Mouse (Mus musculus): ENCODE measurements around the gene Ccdc107. TPM values are rescaled to one million over a fixed set of nuclear protein-coding genes. Genes with fewer than 3 reads are reported as not detected.

The Ccdc107 gene
- polyA plus RNA-seq, 1 experiment from 2014 or later: 42.8 TPM

GRCm38 (mm10) chr4:43511675-43512454, 19.2 kb downstream of the Ccdc107 start:
- ChIA-PET CTCF (interaction anchor here (2.0 kb wide), 1 partner anchor 19 kb away, joined by 5 read pairs; no protein-coding TSS in a partner anchor), POLR2A (no interaction called here)
- in situ Hi-C loops (cut with MboI; ENCODE audit: low pct_unique_long_range_greater_than_20kb): no loop called here
- H3K27me3 ChIP-seq: no peaks in the 10 kb centered on the region
- TF ChIP-seq CTCF (IDR thresholded peaks at IDR 0.05): no peak
- ATAC-seq (no peak), DNase-seq (ENCODE audit: low read depth, low spot score) (no peak)

DNA sequence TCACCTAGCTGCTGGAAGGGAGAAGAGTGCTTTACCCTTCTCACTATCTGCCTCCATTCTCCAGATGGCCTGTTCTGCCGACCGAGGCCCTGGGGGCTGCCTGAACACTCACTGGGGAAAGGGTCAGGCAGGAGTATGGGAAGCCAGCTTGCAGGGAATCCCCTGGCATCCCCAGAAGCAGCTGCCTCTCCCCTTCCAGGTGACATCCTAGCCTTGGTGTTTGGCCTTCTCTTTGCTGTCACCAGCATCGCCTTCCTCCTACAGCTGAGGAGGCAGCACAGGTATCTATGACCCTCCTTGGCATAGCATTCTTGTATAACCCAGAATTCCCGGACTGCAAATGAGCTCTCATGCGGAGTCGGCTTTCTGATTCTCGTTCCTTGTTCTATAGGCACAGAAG, 20.0 kb downstream of the Ccdc107 start:
- in situ Hi-C loops (cut with MboI; ENCODE audit: low pct_unique_long_range_greater_than_20kb): no loop called here
- POLR2A ChIA-PET: no interaction called here
- no peak for TF ChIP-seq CTCF (IDR thresholded peaks at IDR 0.05)
- CTCF ChIA-PET: interaction anchor here (2.0 kb wide), 1 partner anchor 18 kb away, joined by 5 read pairs; no protein-coding TSS in a partner anchor
- no peak for ATAC-seq
- no peak for DNase-seq (ENCODE audit: low read depth, low spot score)
- no peaks in the 10 kb centered on the region for H3K27me3 ChIP-seq

GRCm38 (mm10) chr4:43513300-43513699, 20.6 kb downstream of the Ccdc107 start:
- no peak for DNase-seq (ENCODE audit: low read depth, low spot score)
- no peak for ATAC-seq
- in situ Hi-C loops (cut with MboI; ENCODE audit: low pct_unique_long_range_greater_than_20kb): no loop called here
- no peaks in the 10 kb centered on the region for H3K27me3 ChIP-seq
- ChIA-PET POLR2A (no interaction called here), CTCF (interaction anchor here (2.0 kb wide), 1 partner anchor 18 kb away, joined by 5 read pairs; no protein-coding TSS in a partner anchor)
- TF ChIP-seq CTCF (IDR thresholded peaks at IDR 0.05): no peak

DNA sequence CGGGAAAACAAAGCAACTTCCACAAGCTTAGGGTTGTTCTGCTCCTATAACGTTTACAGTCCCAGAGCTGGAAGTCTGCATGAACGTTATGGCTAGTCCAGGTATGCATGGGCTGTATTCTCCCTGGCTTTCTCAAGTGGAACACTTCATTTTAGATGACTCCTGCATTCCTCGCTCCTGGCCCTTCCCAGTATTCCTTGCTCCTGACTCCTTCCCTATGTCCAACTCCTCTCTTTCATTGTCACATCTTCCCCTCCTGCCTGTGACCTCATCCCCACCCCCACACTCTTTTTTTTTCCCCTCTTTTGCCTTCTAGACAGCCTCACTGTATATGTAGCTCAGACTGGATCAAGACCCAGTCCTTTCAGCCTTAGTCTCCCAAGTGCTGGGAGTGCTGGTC, 21.1 kb downstream of the Ccdc107 start:
- no peaks in the 10 kb centered on the region for H3K27me3 ChIP-seq
- ChIA-PET POLR2A (no interaction called here), CTCF (no interaction called here)
- TF ChIP-seq CTCF (IDR thresholded peaks at IDR 0.05): no peak
- in situ Hi-C loops (cut with MboI; ENCODE audit: low pct_unique_long_range_greater_than_20kb): no loop called here
- no peak for DNase-seq (ENCODE audit: low read depth, low spot score)
- ATAC-seq: no peak

GRCm38 (mm10) chr4:43515764-43516708, 23.3 kb downstream of the Ccdc107 start:
- CTCF ChIA-PET: interaction anchor here (1.0 kb wide), 1 partner anchor 14 kb away, joined by 3 read pairs; no protein-coding TSS in a partner anchor
- ATAC-seq: no peak
- no peaks in the 10 kb centered on the region for H3K27me3 ChIP-seq
- in situ Hi-C loops (cut with MboI; ENCODE audit: low pct_unique_long_range_greater_than_20kb): no loop called here
- DNase-seq (ENCODE audit: low read depth, low spot score): no peak
- POLR2A ChIA-PET: no interaction called here
- TF ChIP-seq CTCF (IDR thresholded peaks at IDR 0.05): no peak

- in situ Hi-C loops (cut with MboI; ENCODE audit: low pct_unique_long_range_greater_than_20kb): no loop called here
- no peak for ATAC-seq
- ChIA-PET POLR2A (interaction anchor here (1.6 kb wide), 1 partner anchor 22 kb away, joined by 3 read pairs; no protein-coding TSS in a partner anchor), CTCF (interaction anchor here (2.0 kb wide), 1 partner anchor 11 kb away, joined by 12 read pairs; no protein-coding TSS in a partner anchor)
- H3K27me3 ChIP-seq: no peaks in the 10 kb centered on the region
- no peak for DNase-seq (ENCODE audit: low read depth, low spot score)
- no peak for TF ChIP-seq CTCF (IDR thresholded peaks at IDR 0.05)
Measured at GRCm38 (mm10) chr4:43519551-43519950, 26.9 kb downstream of the Ccdc107 start.

- TF ChIP-seq CTCF (IDR thresholded peaks at IDR 0.05): no peak
- ChIA-PET POLR2A (interaction anchor here (1.6 kb wide), 1 partner anchor 23 kb away, joined by 3 read pairs; no protein-coding TSS in a partner anchor), CTCF (interaction anchor here (2.0 kb wide), 1 partner anchor 11 kb away, joined by 12 read pairs; no protein-coding TSS in a partner anchor)
Measured at GRCm38 (mm10) chr4:43519956-43520355, 27.3 kb downstream of the Ccdc107 start.

DNA sequence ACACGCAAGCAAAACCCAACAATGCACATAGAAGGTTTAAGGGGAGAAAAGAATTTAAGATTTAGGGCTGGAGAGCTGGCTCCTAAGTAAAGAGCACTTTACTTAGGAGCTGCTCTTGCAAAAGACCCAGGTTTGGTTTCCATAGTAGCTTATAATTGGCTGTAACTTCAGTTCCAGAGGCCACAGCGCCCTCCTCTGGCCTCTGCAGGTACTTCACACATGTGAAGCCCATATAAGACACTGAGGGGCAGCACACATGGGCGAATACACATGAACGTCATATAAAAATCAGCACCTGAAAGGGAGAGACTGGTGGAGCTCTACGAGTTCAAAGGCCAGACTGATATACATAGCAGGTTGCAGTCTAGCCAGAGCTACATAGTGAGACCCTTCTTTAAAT, 35.2 kb downstream of the Ccdc107 start:
- DNase-seq (ENCODE audit: low read depth, low spot score): no peak
- POLR2A ChIA-PET: no interaction called here
- no peak for TF ChIP-seq CTCF (IDR thresholded peaks at IDR 0.05)
- no peak for ATAC-seq
- H3K27me3 ChIP-seq: no peaks in the 10 kb centered on the region
- CTCF ChIA-PET: interaction anchor here (0.8 to 1.0 kb wide), 2 partner anchors 30 to 34 kb away, joined by 3 read pairs; partner anchors contain the start of gene Creb3
- in situ Hi-C loops (cut with MboI; ENCODE audit: low pct_unique_long_range_greater_than_20kb): no loop called here

More at GRCm38 (mm10) chr4:43519956-43520355, 27.3 kb downstream of the Ccdc107 start:
- in situ Hi-C loops (cut with MboI; ENCODE audit: low pct_unique_long_range_greater_than_20kb): no loop called here
- no peaks in the 10 kb centered on the region for H3K27me3 ChIP-seq
- DNase-seq (ENCODE audit: low read depth, low spot score) (no peak), ATAC-seq (peak; percentile 38)

DNA sequence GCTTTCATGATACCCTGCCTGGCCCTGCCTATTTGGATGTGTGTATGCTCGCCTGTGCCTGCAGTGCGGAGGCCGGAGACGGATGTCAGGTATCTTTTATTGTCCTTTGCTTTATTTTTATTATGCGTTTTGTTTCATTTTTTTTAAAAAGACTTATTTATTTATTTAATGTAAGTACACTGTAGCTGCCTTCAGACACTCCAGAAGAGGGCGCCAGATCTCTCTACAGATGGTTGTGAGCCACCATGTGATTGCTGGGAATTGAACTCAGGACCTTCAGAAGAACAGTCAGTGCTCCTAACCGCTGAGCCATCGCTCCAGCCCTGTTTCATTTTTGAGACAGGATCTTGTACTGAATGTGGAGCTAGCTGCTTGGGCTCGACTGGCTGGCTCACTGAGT, 35.8 kb downstream of the Ccdc107 start:
- ATAC-seq (no peak), DNase-seq (ENCODE audit: low read depth, low spot score) (no peak)
- POLR2A ChIA-PET: no interaction called here
- in situ Hi-C loops (cut with MboI; ENCODE audit: low pct_unique_long_range_greater_than_20kb): no loop called here
- CTCF ChIA-PET: interaction anchor here (0.8 to 1.0 kb wide), 2 partner anchors 30 to 33 kb away, joined by 3 read pairs; partner anchors contain the start of gene Creb3
- TF ChIP-seq CTCF (IDR thresholded peaks at IDR 0.05): no peak
- no peaks in the 10 kb centered on the region for H3K27me3 ChIP-seq

- CTCF ChIA-PET: interaction anchor here (0.7 to 2.4 kb wide), 13 partner anchors 10 to 97 kb away, joined by 3 to 12 read pairs (median 4); partner anchors contain the start of genes Creb3 and Tln1
- DNase-seq (ENCODE audit: low read depth, low spot score): no peak
- ATAC-seq: no peak
Measured at GRCm38 (mm10) chr4:43530081-43530501, 37.4 kb downstream of the Ccdc107 start.

More at GRCm38 (mm10) chr4:43530081-43530501, 37.4 kb downstream of the Ccdc107 start:
- in situ Hi-C loops (cut with MboI; ENCODE audit: low pct_unique_long_range_greater_than_20kb): no loop called here
- no peak for TF ChIP-seq CTCF (IDR thresholded peaks at IDR 0.05)
- H3K27me3 ChIP-seq: no peaks in the 10 kb centered on the region
- POLR2A ChIA-PET: interaction anchor here (1.3 kb wide), 1 partner anchor 8 kb away, joined by 3 read pairs; no protein-coding TSS in a partner anchor
